Mouse (Mus musculus) granulocyte monocyte progenitor cell, adult 5-6 weeks (primary cell): Measurements from ENCODE around the gene Vamp8. TPM values are rescaled to one million over a fixed set of nuclear protein-coding genes. Genes with fewer than 3 reads are reported as not detected.

Experiments used
- ATAC-seq: replicated peaks from 2 replicates; pipeline ENCODE4 v1.8.0; 2016; ENCODE audit warnings: mild to moderate bottlenecking, moderate TSS enrichment, inconsistent platforms; ENCODE audit not compliant: poor library complexity, severe bottlenecking
- total RNA-seq, 2 experiments: library from RNA; stranded (forward) in 1 of 2; stranded (reverse) in 1 of 2; fragments of 200-712, 200-1000 nt in 1 of 2; fragments of >200 nt in 1 of 2; fragmentation: Nextera tagmentation in 1 of 2; gene quantifications; 2 replicates each; pipeline ENCODE4 v1.2.3; 2014 to 2017

Vamp8 gene
- total RNA-seq, 2 experiments from 2014 or later, result 239 to 437 TPM

GRCm38 (mm10) chr6:72374820-72375563 is 15.5 kb downstream of the Vamp8 start:
- ATAC-seq, result peak; percentile 70

DNA sequence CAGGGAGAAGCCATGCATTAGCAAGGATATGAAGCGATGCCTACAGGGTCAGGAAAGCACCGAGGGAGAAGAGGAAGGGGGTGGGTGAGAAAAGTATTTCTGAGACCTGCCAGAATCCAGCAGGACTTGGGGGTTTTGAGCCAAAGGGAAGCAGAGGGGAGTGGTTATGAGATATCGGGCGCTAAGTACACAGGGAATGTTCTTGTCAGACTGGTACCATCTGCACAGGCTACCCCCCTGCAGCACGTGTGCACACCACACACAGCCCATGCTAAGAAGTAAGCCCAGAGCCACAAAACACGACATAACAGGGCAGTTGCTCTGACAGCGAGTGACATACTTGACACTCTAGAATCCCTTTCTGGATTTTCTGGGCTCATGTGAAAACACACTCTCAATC is 16.3 kb downstream of the Vamp8 start:
- ATAC-seq, result no peak

DNA sequence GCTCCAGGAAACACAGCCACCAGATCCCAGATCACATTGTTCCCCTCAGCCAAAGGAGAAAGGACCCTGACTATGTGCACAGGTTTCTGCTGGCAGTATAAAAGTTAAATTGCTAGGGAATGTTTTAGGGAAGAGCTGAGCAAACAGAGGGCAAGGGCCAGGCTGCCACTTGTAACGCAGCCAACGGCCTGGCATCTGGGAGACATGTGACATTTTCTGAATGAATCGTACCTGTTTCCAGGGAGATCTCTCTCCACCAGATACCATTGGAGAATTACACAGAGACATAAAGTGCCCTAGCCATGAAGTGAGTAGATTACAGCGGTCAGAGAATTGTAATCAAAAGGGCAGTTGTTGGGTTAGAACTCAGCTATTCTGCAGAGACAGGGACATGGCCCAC is 17.3 kb downstream of the Vamp8 start:
- ATAC-seq, result no peak

DNA sequence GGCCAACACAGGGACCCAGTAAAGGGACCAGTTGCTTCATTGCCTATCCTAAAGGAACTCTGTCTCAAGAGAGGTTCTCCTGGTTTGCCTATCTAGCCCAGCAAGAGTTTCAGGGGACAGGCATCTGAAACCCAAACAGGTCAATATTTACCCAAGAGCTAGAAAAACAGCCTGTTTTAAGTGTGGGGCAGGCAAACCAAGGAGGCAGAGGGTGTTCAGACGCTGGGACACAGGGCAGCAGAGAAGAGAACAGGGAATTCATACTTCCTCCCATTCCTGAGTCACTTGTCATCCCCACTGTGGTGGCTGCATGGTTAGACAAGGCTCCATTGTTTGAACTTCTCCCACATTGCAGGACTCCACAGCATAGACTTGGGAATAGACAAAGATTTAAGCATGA is 18.9 kb downstream of the Vamp8 start:
- no peak for ATAC-seq

DNA sequence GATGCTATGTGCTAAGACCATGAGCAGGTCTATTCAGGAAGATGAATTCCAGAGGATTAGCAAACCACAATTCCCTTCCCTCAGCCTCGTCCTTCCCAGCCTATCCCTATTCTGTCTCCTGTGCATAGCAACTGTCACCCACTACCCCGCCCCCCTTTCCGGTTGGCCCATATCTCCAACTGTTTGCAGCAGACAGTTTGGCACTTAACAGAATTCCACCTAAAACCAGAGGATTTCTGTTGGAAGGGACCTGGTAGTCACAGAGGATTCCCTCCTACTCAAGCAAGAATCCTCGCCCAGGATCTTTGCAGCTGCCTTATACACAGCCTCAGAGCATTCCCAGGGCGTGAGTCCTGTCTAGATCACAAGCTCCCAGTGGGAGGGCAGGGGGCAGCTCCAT is 19.4 kb downstream of the Vamp8 start:
- no peak for ATAC-seq

DNA sequence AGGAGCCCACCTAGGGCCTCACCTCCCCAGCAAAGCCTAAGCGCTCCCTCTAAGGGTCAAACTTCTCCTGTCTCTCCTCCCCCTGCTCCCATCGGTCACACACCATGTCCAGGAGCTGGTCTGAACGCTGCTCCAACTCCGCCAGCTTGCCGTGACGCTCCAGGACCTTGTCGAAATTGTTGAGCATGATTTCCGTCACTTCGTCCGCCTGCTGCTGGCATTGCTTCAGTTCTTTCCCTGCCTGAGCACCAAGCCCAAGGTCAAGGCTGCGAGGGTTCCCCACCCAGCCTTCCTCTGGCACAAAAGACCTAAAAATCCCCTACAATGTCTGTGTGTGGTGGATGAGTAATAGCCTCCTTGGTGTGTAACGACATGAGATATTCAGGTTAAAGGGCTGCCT is 20.4 kb downstream of the Vamp8 start:
- no peak for ATAC-seq

DNA sequence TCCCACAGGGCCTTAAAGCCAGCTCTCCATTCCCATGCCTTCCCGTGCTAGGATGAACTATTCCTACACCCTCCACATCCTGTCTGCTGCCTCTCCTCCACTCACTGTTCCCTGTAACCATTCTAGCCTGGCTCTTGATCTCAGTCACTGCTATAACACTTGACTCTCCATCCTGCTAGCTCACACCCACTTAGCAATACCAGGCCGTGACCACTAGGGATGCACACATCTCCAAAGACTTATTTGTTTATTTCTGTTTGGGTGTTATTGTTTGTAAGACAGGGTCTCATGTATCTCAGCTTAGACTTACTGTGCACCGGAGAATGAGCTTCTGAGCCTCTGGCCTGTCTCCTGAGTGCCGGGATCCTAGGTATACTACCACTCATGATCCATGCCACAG is 20.9 kb downstream of the Vamp8 start:
- no peak for ATAC-seq

- ATAC-seq, result no peak
Observed at GRCm38 (mm10) chr6:72367460-72367974, 23.0 kb downstream of the Vamp8 start.

- no peak for ATAC-seq
Observed at GRCm38 (mm10) chr6:72366844-72367443, 23.6 kb downstream of the Vamp8 start, which contains the start of gene Rnf181. TSS of gene Rnf181 (minus strand) at chr6:72366956.

DNA sequence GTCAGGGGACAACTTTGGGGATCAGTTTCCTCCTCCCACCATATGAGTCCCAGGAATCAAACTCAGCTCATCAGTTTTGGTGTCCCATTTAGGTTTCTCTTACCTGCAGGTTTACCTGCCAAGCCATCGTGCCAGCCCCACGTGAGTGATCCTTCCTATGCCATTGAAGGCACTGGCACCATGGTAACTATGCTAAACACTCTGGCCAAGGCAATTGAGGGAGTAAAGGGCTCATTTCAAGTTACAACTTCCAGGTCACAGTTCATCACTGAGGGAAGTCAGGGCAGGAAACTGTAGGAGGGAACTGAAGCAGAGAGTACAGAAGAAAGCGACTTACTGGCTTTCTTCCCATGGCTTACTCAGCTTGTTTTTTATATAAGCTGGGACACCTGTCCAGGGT is 24.2 kb downstream of the Vamp8 start:
- no peak for ATAC-seq

DNA sequence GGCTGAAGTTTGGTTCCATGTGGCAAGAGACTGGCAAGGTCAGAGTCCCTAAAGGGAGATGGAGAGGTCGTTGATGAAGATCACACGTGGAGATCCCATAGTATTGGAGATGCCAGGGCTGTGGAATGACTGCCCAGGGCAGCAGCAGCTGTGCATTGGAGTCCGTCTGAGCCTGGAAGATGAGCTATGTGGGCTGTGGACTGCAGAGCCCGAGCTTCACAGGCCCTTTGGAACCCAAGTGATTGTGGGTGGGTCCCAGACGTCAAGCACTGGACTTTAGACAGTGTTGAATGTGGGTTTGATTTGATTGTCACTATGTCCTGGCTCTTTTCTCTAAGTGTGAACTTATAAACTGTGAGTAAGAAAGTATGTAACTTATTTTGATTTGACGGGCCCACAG is 25.5 kb downstream of the Vamp8 start:
- ATAC-seq, result no peak

GRCm38 (mm10) chr6:72364009-72364408 is 26.5 kb downstream of the Vamp8 start:
- no peak for ATAC-seq

DNA sequence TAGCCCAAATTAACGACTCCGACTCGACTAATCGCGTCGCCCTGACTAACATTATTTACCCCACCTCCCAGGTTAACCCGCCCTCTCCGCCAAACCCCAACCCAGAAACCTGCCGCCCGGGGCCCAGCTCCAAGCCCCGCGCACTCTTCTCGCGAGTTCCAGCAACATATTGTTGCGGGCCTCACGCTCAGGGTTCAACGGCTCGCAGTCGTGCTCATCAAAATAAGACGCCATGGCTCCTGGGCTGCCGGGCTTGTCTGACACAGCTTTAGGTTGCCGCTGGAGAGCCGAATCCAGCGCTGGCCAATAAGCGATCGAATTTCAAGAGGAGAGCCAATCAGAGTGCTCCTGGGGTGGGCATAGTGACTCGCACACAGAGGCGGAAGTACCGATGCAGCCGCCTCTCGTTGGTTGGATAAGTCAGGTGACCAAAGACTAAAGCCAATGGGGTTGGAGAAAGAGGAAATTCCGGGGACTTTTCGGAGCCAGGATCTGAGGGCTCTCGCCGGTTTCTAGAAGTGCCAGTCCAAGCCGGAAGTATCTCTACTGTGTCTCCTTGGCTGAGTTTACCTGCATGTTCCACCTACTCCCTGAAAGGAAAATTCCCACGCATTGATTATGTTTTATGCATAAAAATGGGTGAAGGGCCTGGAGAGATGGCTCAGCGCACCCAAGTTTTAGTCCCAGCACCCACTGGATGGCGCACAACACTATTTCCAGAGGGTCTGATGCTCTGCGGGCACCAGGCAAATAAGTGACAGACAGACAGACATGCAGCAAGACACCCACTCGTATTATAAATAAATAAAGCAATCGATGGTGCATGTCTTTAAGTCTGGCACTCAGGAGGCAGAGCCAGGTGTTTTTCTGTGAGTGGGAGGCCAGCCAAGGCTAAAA is 28.1 kb downstream of the Vamp8 start:
- peak; percentile 96 for ATAC-seq

- ATAC-seq, result no peak
Observed at GRCm38 (mm10) chr6:72361121-72361551, 29.4 kb downstream of the Vamp8 start.

- no peak for ATAC-seq
Observed at GRCm38 (mm10) chr6:72360599-72360935, 29.9 kb downstream of the Vamp8 start.

GRCm38 (mm10) chr6:72359891-72360598 is 30.5 kb downstream of the Vamp8 start:
- ATAC-seq, result no peak

- ATAC-seq, result no peak
Observed at GRCm38 (mm10) chr6:72359343-72359742, 31.2 kb downstream of the Vamp8 start.

DNA sequence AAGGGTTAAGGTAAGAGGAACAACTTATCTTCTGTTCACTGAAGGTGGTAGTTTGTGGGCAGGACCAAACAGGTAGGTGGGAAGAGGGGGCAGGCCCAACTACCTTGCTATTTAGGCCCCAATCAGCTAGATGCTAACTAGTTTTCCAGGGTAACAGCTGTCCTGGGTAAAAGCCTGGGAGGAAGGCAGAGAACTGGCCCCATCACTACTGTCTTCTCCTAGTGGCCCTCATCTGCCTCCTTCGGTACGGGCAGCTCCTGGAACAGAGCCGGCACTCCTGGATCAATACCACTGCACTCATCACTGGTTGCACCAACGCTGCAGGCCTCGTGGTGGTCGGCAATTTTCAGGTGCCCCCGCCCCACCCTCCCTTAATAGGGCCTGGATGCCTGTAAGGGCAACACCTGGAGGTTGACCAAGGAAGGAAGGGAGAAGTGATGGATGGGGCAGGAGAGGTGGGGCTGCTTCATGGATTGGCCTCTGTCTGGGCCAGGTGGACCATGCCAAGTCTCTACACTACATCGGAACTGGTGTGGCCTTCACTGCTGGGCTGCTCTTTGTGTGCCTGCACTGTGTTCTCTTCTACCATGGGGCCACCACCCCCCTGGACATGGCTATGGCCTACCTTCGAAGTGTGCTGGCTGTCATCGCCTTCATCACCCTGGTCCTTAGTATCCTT is 32.3 kb downstream of the Vamp8 start:
- no peak for ATAC-seq

DNA sequence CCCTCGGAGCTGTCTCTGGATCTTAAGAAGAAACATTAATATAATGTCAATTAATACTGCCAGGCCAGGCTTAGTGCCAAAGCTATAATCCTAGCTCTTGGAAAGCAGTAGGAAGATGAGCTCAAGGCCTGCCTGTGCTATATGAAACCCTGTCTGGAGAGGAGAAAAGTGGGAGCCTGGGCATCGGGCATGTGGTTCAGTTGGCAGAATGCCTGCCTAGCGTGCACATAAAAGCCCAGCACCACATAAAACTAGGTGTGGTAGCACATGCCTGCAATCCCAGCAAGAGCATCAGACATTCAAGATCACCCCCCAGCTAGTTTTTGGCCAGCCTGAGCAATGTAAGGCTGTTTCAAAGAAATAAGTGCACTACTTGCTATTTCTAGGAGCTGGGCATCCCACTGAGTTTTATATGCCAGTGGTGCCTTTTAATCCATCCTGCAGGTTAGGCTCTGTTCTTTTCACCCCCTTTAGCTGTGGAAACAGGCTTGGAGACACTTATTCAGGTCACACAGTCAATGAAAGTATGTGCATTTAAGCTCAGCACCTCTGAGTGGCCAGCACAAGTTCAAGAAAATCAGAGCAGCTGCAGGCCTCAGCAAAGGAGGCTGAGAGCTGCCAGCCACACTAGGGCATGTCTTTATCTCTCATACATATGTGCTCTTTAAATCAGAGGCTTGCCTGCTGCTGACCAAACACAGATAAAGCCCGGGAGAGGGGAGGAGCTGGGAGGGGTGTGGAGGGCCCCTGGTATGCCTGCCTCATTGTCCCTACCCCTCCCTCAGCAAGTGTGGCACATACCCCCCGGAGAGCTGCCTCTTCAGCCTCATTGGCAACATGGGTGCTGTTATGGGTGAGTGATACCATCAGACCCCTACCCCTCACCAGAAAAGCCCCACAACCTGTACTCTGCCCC is 33.1 kb downstream of the Vamp8 start:
- ATAC-seq, result no peak
